Mouse (Mus musculus): Measurements from ENCODE around the gene Srp9. TPM values are rescaled to one million over a fixed set of nuclear protein-coding genes. Genes with fewer than 3 reads are reported as not detected.
A peak's percentile ranks its signal among the peaks of the same experiment; 100 is the strongest.

Gene Srp9
- polyA plus RNA-seq, 1 experiment from 2014 or later, result 159 TPM

DNA sequence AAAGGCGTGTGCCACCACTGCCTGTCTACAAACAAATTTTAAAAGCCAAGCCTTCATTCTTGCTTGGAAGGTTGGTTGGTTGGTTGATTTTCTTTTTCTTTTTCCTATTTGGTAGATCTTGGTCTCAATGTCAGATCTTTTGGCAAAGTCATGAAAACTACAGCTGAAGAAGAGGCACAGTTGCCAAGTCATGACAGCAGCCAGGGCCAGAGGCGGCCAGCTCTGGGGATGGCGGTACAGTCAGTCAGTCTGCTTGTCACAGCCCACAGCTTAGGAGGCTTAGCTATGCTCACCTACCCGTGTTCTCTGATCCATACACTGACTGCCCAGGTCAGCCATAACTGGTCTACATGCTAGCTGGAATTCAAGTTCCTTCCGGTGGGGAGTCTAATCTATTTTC is 31.1 kb upstream of the Srp9 start:
- no peak for DNase-seq (ENCODE audit: extremely low spot score, low spot score)
- no peak overlapping the region for H3K27ac ChIP-seq
- 94% methylated on average over 5 of the region's 5 CpGs for WGBS
- H3K27me3 ChIP-seq (ENCODE audit: poor library complexity, severe bottlenecking), result no peaks in the 10 kb centered on the region
- no peaks in the 10 kb centered on the region for H3K9me3 ChIP-seq
- H3K36me3 ChIP-seq (replicated peaks), result no peaks in the 10 kb centered on the region
- H3K4me1 ChIP-seq, result peaks cover 55% of the 10 kb centered on the region
- H3K4me3 ChIP-seq, result no peak overlapping the region

GRCm38 (mm10) chr1:182094473-182095136 is 29.9 kb upstream of the Srp9 start:
- DNase-seq (ENCODE audit: extremely low spot score, low spot score), result no peak
- no peaks in the 10 kb centered on the region for H3K36me3 ChIP-seq (replicated peaks)
- 26% methylated on average over 15 of the region's 15 CpGs for WGBS
- no peaks in the 10 kb centered on the region for H3K27me3 ChIP-seq (ENCODE audit: poor library complexity, severe bottlenecking)
- no peaks in the 10 kb centered on the region for H3K9me3 ChIP-seq
- peaks cover 49% of the 10 kb centered on the region for H3K4me1 ChIP-seq
- H3K4me3 ChIP-seq, result no peak overlapping the region
- no peak overlapping the region for H3K27ac ChIP-seq

- DNase-seq (ENCODE audit: extremely low spot score, low spot score), result no peak
- H3K9me3 ChIP-seq, result no peaks in the 10 kb centered on the region
- peak overlapping the region; percentile 65 for H3K27ac ChIP-seq
- peaks cover 43% of the 10 kb centered on the region for H3K4me1 ChIP-seq
- peak overlapping the region; percentile 10; the same call in 1 of the 2 replicates for H3K4me3 ChIP-seq
- 25% methylated on average over 10 of the region's 10 CpGs for WGBS
- no peaks in the 10 kb centered on the region for H3K27me3 ChIP-seq (ENCODE audit: poor library complexity, severe bottlenecking)
- no peaks in the 10 kb centered on the region for H3K36me3 ChIP-seq (replicated peaks)
Measured at GRCm38 (mm10) chr1:182095240-182095741, 29.2 kb upstream of the Srp9 start.

DNA sequence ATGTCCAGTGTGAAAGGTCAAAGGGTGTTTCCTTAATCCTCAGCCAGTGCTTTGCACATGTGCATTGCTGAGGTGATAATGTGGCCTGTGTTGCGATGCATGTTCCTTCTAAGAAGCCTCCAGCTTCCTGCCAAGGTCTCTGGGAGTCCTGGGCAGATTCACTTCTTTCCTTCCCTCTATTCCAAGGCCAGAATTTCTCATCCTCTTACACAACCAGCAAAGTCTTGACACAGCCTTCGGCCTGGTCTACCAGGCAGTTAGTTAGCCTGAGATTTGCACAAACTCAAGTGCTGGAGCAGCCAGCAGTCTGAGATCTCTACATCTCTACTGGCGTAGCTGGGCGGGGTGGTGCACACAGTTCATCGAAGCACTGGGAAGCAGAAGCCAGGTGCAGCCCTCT is 27.8 kb upstream of the Srp9 start:
- no peak overlapping the region for H3K4me3 ChIP-seq
- WGBS, result 91% methylated on average over 5 of the region's 5 CpGs
- H3K9me3 ChIP-seq, result no peaks in the 10 kb centered on the region
- no peaks in the 10 kb centered on the region for H3K36me3 ChIP-seq (replicated peaks)
- H3K4me1 ChIP-seq, result peaks cover 32% of the 10 kb centered on the region
- DNase-seq (ENCODE audit: extremely low spot score, low spot score), result no peak
- H3K27ac ChIP-seq, result no peak overlapping the region
- no peaks in the 10 kb centered on the region for H3K27me3 ChIP-seq (ENCODE audit: poor library complexity, severe bottlenecking)

DNA sequence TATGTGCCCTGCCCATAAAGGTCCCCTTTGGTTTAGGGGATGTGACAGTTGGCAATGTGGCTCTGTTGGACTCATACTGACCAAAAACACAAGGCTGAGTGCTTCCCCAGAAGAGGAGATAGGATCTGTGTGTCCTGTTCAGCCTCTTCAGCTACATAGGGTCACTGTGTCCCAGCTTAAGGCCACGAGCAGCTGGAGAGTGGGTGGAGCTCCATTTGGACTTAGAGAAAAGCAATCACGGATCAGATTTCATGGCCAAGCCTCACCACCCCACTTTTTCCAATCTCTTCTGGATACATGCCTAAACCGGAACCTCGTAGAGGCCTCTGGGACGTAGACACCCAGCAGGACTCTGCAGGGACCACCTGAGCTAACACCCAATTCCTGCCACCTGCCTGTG is 25.5 kb upstream of the Srp9 start:
- Histone ChIP-seq H3K9me3 (no peaks in the 10 kb centered on the region), H3K4me3 (no peak overlapping the region), H3K27ac (no peak overlapping the region), H3K36me3 (replicated peaks) (no peaks in the 10 kb centered on the region), H3K4me1 (peaks cover 41% of the 10 kb centered on the region), H3K27me3 (ENCODE audit: poor library complexity, severe bottlenecking) (no peaks in the 10 kb centered on the region)
- 60% methylated on average over 5 of the region's 5 CpGs for WGBS
- no peak for DNase-seq (ENCODE audit: extremely low spot score, low spot score)

- no peak overlapping the region for H3K27ac ChIP-seq
- no peaks in the 10 kb centered on the region for H3K9me3 ChIP-seq
- H3K27me3 ChIP-seq (ENCODE audit: poor library complexity, severe bottlenecking), result no peaks in the 10 kb centered on the region
- H3K4me3 ChIP-seq, result no peak overlapping the region
- H3K36me3 ChIP-seq (replicated peaks), result no peaks in the 10 kb centered on the region
- peaks cover 36% of the 10 kb centered on the region for H3K4me1 ChIP-seq
- no peak for DNase-seq (ENCODE audit: extremely low spot score, low spot score)
- 72% methylated on average over 3 of the region's 3 CpGs for WGBS
Measured at GRCm38 (mm10) chr1:182100403-182100802, 24.1 kb upstream of the Srp9 start.

GRCm38 (mm10) chr1:182101468-182101867 is 23.1 kb upstream of the Srp9 start:
- Histone ChIP-seq H3K4me3 (no peak overlapping the region), H3K27ac (peak overlapping the region; percentile 58; the same call in 1 of the 2 replicates), H3K4me1 (peaks cover 35% of the 10 kb centered on the region), H3K27me3 (ENCODE audit: poor library complexity, severe bottlenecking) (no peaks in the 10 kb centered on the region), H3K36me3 (replicated peaks) (no peaks in the 10 kb centered on the region), H3K9me3 (no peaks in the 10 kb centered on the region)
- no peak for DNase-seq (ENCODE audit: extremely low spot score, low spot score)
- 84% methylated on average over 4 of the region's 4 CpGs for WGBS

GRCm38 (mm10) chr1:182102706-182103105 is 21.8 kb upstream of the Srp9 start:
- DNase-seq (ENCODE audit: extremely low spot score, low spot score), result no peak
- peak overlapping the region; percentile 58; the same call in 1 of the 2 replicates for H3K27ac ChIP-seq

GRCm38 (mm10) chr1:182103436-182103835 is 21.1 kb upstream of the Srp9 start:
- Histone ChIP-seq H3K9me3 (no peaks in the 10 kb centered on the region), H3K4me3 (no peak overlapping the region), H3K36me3 (replicated peaks) (no peaks in the 10 kb centered on the region), H3K27me3 (ENCODE audit: poor library complexity, severe bottlenecking) (no peaks in the 10 kb centered on the region), H3K4me1 (peaks cover 45% of the 10 kb centered on the region), H3K27ac (peak overlapping the region; percentile 59; the same call in 1 of the 2 replicates)
- DNase-seq (ENCODE audit: extremely low spot score, low spot score), result no peak
- WGBS, result 90% methylated on average over 11 of the region's 11 CpGs

More at GRCm38 (mm10) chr1:182102706-182103105, 21.8 kb upstream of the Srp9 start:
- Histone ChIP-seq H3K4me3 (no peak overlapping the region), H3K4me1 (peaks cover 41% of the 10 kb centered on the region), H3K9me3 (no peaks in the 10 kb centered on the region), H3K27me3 (ENCODE audit: poor library complexity, severe bottlenecking) (no peaks in the 10 kb centered on the region), H3K36me3 (replicated peaks) (no peaks in the 10 kb centered on the region)

- no peaks in the 10 kb centered on the region for H3K36me3 ChIP-seq (replicated peaks)
- DNase-seq (ENCODE audit: extremely low spot score, low spot score), result no peak
- peaks cover 43% of the 10 kb centered on the region for H3K4me1 ChIP-seq
- no peak overlapping the region for H3K27ac ChIP-seq
- no peaks in the 10 kb centered on the region for H3K9me3 ChIP-seq
- WGBS, result 69% methylated on average over 3 of the region's 3 CpGs
- no peaks in the 10 kb centered on the region for H3K27me3 ChIP-seq (ENCODE audit: poor library complexity, severe bottlenecking)
- no peak overlapping the region for H3K4me3 ChIP-seq
Measured at GRCm38 (mm10) chr1:182105023-182105422, 19.5 kb upstream of the Srp9 start.

DNA sequence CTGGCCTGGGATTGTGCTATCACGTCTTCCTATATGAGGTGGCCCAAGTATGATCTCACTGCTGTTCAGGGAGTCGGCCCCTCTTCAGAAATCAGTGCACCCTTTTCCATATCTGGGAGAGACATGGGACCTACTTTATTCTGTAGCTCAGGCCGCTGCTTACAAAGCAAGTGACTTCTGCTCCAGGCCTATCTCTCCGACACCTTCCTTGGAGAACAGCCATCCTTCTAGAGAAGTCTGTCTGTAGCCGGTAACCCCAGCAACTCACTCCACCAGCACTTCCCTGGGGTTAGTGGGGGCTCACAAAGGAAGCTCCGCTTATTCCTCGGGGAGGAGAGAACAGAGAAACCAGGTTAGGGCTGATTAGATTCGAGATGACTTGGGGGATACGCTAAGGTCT is 17.3 kb upstream of the Srp9 start:
- Histone ChIP-seq H3K27me3 (ENCODE audit: poor library complexity, severe bottlenecking) (no peaks in the 10 kb centered on the region), H3K36me3 (replicated peaks) (no peaks in the 10 kb centered on the region), H3K27ac (no peak overlapping the region), H3K9me3 (no peaks in the 10 kb centered on the region), H3K4me3 (no peak overlapping the region), H3K4me1 (peaks cover 54% of the 10 kb centered on the region)
- 83% methylated on average over 9 of the region's 9 CpGs for WGBS
- no peak for DNase-seq (ENCODE audit: extremely low spot score, low spot score)

DNA sequence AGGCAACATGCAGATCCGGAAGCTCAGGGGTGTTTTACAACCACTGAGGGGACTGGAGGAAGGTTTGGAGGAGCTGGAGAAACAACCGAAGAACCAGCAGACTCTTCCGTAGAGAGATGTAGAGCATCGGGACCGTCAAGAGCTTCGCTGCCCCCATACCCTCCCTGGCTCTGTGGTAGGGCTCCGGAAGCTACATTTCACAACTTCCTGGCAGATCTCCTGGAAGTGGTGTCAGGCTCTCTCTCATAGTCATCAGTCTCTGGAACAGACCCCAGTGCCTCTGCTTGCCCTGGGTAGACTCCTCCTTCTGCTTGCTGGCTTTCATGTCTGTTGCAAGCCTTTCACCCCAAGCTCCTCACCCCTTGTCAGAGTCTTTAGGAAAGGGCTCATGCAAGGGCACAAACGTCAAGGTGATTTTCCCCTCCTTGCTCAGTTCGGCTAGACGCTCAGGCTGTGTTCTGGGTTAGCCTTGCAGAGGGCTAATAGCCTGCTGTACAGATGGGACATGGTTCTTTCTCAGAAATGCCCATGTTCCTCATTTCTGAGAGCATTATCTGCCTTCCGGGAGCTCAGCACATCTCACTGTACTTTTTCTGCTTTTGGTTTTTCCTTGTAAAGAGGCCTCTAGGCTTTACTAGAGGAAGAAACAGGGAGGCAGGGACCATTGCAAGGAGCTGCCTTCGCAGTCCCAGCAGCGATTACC is 16.0 kb upstream of the Srp9 start:
- Histone ChIP-seq H3K36me3 (replicated peaks) (no peaks in the 10 kb centered on the region), H3K4me3 (no peak overlapping the region), H3K9me3 (no peaks in the 10 kb centered on the region), H3K27ac (0 out of 2 replicates have a peak overlapping the region, but pooled peaks have one; percentile 1), H3K27me3 (ENCODE audit: poor library complexity, severe bottlenecking) (peaks cover 6% of the 10 kb centered on the region; the same call in 1 of the 2 replicates), H3K4me1 (peaks cover 54% of the 10 kb centered on the region)
- whole genome bisulfite sequencing, result 89% methylated on average over 13 of the region's 13 CpGs
- DNase-seq (ENCODE audit: extremely low spot score, low spot score), result no peak

DNA sequence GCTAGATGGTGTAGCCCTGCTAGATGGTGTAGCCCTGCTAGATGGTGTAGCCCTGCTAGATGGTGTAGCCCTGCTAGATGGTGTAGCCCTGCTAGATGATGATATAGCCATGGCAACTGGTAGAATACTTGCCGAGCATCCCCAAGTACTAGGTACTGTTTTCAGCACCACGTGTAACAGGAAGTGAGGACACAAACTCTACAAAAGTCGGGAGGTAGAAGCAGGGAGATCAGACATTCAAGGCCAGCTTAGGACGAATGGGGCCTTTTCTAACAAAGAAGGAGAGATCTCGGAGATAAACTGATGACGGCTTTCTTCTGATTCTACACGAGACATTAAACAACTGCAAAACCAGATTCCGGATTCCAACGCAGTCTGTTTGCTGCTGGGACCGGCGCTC is 14.4 kb upstream of the Srp9 start:
- DNase-seq (ENCODE audit: extremely low spot score, low spot score), result no peak
- peaks cover 6% of the 10 kb centered on the region; the same call in 1 of the 2 replicates for H3K27me3 ChIP-seq (ENCODE audit: poor library complexity, severe bottlenecking)
- H3K27ac ChIP-seq, result peak overlapping the region; percentile 31; the same call in 1 of the 2 replicates
- no peaks in the 10 kb centered on the region for H3K9me3 ChIP-seq
- 86% methylated on average over 11 of the region's 11 CpGs for WGBS
- no peak overlapping the region for H3K4me3 ChIP-seq
- no peaks in the 10 kb centered on the region for H3K36me3 ChIP-seq (replicated peaks)
- peaks cover 66% of the 10 kb centered on the region for H3K4me1 ChIP-seq
